Mouse (Mus musculus) embryo, embryonic 10 days (tissue): Measurements from ENCODE around the gene Tubgcp2.

Source experiments
- DNase-seq: peaks from one replicate; pipeline ENCODE4 v3.0.0-alpha.2; 2015; ENCODE audit warnings: low spot score

Gene Tubgcp2

DNA sequence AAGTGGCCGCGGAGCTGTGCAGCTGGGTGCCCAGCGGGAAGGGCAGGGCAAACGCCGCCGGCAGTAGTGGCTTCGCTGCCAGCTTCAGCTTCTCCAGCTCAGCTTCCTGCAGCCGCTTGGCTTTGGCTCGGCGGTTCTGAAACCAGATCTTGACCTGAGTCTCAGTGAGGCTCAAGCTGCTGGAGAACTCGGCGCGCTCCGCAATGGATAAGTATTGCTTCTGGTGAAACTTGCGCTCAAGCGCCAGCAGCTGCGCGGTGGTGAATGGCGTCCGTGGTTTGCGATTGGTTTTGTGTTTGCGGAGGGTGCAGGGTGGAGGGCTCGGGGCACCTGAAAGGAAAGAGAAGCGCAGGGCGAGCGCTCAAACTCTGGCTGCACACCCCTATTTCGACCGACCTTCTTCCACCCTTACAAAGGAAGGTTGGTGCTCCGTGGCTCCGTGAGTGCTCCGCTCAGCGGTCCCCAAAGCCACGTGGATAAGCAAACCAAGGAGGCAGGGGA, 11.4 kb upstream of the Tubgcp2 start:
- peak; percentile 67 for DNase-seq

DNA sequence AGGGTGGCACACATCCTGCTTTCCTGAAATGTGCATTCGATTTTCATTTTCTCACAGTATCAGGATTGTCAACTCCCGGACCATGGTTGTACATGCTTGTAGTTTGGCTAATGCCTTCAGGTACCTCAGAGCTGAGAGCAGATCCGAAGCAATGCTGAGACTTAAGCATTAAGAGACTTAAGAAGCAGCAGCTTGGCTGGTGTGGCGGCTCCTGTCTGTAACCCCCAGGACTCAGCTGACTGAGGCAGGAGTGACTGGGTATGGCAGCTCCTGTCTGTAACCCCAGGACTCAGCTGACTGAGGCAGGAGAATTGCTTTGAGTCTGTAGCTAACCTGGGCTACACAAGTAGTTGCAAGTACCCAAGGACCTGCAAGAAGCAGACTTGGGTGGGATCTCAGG, 9.1 kb upstream of the Tubgcp2 start:
- no peak for DNase-seq

DNA sequence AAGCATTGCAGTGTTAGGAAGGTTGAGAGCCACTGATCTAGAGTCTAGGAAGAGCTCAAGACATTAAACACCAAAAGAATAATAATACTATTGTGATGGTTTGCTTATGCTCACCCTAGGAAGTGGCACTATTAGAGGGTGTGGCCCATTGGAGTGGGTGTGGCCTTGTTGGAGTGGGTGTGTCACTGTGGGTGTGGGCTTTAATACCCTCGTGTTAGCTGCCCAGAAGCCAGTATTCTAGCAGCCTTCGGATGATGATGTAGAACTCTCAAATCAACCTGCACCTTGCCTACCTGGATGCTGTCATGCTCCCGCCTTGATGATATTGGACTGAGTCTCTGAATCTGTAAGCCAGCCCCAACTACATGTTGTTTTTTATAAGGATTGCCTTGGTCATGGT, 6.3 kb upstream of the Tubgcp2 start:
- peak; percentile 2 for DNase-seq

DNA sequence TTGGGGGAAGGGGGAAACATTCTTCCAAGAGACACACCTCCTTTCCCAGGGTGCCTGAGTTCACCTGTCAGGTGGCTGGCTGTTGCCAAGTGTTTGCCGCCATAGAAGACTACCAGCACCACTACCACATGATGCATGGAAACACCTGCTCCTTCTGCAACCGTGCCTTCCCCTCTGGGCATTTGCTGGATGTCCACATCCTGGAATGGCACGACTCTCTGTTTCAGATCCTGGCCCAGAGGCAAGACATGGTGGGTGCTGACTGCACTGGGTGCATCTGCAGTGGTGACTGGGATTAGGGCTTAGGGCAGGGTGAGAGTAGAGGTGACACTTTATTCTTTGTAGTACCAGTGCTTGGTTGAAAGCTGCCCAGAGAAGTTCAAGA, 694 bp upstream of the Tubgcp2 start:
- DNase-seq, result peak; percentile 3

DNA sequence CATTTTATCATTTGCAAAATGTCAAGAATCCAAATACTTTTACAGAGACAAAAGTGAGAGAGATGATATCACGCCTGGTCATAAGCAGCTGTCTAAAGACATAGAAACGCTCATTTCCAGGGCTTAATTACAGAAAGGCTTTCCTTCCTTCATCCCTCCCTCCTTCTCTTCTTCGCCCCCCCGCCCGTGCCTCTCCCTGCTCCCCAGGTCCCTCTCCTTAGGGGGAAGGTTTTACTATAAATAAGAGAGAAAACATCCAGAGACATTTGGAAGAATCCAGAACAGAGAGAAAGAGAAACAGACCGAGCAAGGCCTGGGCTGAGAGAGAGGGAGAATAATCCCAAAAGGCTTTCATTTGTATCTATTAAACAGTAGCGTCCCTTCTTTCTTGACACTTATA, 1.0 kb downstream of the Tubgcp2 start:
- no peak for DNase-seq

DNA sequence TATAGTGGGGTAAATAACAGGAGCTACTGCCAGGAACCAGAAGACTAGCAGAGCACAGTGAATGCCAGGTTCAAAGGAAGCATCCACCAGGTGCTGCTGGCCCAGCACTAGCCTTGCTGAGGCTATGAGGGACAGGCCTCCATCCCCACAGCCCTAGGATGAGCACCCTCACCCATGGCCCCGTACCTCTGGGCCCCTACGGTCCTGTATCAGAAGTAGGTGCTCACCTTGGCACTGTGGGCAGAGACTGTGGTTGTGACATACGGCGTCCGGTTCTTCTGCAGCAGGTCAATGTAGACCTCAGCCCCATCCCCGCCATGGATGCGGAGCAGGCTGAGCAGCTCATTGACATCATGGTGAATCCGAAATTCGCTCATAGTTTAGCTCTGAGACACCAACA, 3.1 kb downstream of the Tubgcp2 start:
- DNase-seq, result no peak

DNA sequence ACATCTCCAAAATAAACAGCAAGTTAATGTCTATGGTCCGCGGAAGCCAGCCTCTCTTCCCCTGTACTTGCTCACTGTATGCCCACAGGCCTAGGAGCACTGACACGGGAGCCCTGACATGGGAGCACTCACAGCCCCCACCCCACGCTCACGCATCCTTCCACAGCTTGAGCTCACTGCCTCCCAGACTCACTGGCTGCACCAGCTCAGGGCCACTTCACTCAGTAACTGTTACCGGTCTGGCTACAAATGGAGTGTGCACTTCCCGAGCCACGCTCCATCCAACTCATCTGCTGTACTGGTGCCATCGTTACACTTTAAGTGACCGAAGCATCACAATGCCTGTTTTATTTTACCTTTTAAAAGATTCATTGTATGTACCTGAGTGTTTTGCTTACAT, 4.1 kb downstream of the Tubgcp2 start:
- DNase-seq, result peak; percentile 2

DNA sequence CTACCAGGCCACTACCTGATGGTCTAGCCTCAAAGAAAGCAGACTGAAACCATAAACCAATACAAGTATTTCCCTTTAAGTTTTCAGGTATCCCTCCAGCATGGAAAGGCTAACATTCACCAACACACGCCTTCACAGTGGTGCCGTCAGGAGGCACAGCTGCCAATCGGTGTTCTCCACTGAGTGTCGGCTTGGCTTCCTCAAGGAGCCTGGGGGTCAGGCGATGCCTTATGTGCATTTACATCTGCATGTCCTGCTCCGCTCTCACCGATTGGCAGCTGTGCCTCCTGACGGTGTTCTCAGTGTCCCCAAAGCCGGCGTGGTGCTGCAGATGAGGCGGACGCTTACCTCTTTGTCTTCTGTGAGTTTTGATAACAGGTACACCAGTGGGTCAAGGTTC, 4.7 kb downstream of the Tubgcp2 start:
- DNase-seq, result peak; percentile 3

DNA sequence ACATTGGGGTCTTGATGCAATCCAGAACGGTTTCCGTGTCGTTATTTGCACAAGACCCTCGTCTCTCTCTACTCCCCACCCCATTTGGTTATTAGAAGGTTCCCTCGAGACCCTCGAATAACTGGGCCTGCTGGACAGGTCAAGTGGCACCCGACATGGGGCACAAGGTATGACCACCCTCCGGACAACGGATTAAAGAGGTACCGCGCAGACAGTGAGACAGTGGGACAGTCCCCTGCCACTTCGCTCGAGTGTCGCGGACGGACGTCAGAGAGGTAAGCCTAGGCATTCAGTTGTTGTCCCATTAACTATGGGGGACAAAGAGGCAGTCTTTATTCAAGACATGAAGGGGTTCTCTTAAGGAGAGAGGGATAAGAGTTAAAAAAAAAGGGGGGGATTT, 25.1 kb downstream of the Tubgcp2 start:
- no peak for DNase-seq

DNA sequence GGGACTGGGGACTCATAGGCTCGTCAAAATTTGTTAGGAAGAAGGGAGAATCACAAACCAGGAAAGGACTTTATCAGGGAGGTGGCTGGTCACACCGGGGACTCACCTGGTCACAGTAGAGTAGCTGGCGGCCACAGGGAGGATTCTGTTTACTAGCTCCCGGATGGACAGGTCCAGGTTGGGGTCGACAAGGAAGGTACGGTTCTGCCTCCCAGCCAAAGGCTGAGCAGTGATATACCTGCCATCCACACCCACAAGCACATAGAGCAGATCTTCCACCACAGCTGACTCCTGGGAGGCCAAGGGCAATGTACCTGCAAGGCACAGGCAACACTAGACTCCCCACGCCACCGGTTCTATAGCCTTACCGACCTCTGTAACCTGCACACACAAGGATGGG, 28.7 kb downstream of the Tubgcp2 start:
- no peak for DNase-seq

DNA sequence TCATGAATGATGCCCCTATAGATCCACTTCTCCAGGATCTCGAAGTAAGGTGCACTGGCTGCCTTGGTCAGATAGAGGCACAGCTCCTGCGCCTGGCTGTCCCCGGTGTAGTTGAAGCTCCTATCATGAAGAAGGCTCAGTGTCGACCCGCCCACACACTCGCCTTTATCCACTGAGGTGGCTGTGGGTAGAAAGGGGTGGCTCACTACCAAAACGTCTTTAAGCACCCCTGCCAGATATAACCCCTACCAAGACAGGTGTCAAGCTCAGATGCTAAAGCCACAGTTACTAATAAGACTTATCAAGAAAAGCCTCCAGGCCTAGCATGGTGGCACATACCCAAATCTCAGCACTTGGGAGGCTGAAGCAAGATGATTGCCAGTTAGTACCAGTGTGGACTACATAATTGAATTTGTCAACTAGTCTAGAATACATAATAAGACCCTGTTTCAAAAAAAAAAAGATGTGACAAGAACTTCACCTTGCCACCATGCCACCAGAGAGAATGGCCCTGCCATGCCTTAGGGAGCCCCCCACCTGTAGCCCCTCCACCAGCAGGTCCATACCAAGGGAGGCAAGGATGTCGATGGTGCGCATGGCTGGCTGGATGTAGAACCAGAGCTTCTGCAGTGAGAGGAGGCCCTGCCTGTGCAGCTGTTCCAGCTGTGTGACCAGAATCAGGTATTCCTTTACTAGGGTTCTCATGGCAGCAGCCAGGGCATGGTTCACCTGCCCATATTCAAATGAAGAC, 29.4 kb downstream of the Tubgcp2 start:
- DNase-seq, result no peak

DNA sequence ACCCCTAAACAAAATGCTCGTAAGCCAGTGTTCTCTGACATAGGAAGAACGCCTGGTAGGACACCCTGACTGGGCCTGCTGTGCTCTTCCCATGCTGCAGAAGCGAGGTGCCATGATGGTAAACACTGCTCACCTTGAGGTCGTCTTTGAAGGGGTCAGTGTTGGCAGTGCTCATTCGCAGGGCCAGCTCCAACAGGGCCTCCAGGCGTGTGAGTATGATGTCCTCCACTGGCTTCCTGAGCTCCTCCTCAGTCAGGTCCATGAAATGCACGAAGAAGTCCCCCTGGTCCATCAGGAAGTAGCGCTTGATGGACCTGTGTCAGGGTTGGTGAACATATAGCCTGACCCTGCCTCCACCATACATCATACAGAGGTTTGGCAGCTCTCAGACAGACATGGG, 31.8 kb downstream of the Tubgcp2 start:
- DNase-seq, result no peak

DNA sequence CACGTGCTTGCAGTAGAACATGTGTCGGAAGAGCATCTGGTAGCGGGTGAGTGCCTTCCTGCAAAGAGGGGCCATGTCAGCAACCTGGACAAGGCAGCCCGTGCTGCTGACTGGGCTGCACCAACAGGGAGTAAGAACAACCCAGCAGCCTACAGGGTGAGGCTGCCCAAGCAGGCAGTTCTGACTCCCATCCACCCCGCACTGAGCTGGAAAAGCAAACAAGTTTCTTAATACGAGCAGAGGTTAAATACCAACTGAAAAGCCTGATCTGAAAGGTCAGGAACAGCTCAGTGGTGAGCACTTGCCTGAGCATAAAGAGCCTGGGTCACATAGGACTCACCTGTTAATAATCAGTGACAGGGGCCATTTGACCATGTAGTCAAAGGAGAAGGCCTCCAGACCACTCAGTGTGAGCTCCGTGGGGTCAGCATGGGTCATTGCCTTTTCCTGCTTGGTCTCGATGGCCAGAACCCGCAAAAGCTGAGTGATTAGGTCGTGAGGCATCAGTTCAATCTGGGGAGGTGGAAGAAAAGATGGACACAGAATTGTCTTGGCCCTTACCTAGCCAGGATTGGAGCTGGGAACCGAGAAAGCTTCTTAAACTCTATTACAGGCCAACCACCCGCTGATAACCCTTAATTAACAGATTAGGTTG, 35.3 kb downstream of the Tubgcp2 start:
- DNase-seq, result peak; percentile 51

DNA sequence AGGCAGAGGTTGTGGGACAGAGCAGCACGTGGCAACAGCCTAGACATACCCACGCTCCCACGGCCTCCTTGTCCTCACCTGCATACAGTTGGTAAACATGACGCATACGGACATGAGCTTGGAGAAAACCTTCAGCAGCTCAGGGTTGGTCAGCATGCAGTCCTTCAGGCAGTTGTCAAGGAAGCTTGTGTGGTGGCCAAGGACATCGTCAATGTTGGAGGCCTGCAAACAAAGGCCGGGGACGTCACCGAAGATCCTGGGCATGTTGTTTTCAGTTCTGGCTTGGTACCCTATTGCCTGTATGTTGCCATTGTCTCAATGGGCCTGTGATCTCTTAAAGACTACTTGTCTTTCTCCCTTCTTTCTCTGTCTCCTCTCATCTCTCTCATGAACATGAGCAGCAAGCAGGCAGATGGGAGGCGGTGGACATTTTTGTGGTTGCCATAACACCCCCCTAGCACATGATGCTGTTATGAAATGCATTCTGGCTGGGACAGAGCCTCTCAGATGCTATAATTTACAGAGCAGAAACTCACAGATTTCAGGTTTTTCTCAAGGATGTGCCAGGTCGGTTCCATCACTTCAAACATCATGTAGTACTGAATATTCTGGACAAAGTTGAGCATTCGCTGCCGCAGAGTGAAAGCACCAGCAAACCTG, 37.6 kb downstream of the Tubgcp2 start:
- no peak for DNase-seq

DNA sequence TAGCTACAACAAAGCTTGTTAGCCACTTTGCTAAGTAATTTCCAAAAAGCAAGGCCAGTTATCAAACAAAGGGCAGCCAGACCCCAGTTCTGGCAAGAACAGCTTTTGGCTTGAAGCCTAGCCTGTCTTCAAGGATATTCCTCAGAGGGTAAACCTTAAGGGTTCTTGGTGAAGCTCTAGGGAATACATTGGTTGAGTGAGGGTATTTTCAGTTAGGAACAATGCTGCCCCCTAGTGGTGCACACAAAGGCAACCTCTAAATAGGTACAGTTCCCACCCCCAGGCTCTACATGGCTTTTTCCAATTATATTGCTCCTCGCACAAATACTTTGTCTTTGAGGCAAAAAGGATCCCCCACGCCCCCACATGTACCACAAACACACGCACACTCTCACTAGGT, 41.8 kb downstream of the Tubgcp2 start:
- peak; percentile 78 for DNase-seq

DNA sequence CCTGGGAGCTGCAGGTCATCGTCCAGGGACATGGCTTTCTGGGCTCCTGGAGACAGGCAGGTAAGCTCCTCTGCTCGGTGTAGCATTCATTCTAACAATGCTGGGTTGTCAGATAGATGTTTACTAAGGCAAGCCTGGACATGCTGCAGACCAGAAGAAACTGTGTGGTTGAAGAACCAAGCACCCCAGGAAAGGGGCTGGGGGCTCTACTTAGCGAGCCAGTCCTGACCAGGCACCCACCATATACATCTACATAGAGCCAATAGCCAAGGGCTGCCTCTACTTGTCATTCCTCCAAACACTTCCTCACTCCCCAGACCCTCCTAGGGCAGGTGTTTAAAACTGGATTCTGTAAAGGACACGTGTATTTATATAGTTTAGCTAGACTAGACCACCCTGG, 42.3 kb downstream of the Tubgcp2 start:
- no peak for DNase-seq

DNA sequence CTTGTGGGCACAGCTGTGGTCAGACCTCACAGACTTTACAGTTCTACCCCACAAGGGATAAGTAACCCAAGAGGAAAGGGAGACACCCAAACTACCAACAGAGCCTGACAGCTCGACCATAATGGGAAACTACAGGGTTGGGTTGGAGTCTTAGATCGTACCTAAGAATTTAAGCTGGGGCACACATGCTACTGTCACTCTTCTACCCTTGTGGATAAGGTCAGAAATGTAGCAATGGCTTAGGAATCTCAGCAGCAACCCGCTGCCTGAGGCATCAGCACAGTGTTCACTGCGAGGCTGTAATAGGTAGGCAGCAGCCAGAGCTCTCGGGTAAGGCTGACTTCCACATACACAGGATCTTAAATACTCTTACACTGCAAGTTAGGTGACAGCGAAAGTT, 42.9 kb downstream of the Tubgcp2 start:
- no peak for DNase-seq

DNA sequence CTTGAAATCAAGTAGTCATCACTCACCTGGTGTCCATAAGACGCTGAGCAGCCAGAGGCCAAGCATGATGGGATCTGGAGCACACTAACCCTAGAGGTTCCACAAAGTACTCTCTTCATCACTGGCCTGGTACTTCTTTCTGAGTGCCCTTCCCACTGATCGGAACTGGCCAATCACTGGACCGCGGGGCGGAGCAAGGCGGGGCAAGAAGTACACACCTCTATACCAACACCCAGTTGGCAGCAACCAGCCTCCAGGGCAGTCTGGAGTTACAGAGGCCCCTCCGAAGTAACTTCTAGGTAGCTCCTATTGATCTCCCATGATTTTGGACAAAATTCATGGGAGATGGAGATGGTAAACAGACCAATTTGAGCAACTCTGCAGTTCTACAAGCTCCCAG, 44.1 kb downstream of the Tubgcp2 start, which contains the start of gene Adam8:
Gene Adam8, minus strand, starts transcription at position 157 of the 400 bp plus-strand sequence.
- DNase-seq, result peak; percentile 23

DNA sequence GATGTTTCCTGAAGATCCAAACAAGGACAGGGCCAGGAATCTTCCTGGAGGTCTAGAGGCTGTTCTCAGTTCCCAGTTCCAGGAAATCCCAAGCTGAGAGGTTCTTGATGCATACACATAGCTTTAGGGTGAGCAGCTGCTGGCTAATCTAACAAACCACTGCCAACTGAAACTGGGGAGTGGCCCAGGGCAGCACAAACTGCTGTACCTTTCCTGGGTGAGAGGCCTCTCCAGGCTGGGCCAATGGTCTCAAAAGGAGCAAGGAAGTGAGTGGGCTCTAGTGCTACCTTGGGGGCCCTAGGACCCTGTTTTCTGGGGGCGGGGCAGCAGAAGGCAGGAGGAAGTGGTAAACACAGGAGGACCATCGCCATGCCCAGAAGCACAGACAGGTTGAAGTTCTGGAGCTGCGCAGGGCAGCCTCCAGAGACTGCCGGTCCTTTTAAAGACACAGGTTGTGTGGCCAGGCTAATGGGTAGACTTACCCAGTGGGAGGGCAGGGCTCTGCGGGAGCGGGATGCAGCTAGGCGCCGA, 45.5 kb downstream of the Tubgcp2 start:
- DNase-seq, result no peak

DNA sequence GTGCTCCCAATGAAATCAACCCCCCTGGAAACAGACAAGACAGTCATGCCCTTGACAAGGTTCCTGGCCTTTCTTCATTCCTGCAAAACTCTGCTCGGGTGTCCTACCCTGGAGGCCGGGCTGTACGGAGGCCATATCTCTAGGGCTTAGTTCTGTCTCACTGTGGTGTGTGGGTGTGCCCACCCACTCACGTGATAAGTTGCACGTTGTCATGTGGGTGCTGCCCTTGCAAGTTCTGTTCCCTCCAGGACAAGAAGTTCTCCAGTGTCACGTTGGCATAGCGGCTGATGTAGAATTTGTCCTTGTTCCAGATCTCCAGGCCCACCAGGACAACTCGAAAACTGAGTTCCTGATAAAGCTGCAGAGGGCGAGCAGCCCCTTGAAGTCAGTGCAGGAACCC, 48.2 kb downstream of the Tubgcp2 start:
- DNase-seq, result no peak

DNA sequence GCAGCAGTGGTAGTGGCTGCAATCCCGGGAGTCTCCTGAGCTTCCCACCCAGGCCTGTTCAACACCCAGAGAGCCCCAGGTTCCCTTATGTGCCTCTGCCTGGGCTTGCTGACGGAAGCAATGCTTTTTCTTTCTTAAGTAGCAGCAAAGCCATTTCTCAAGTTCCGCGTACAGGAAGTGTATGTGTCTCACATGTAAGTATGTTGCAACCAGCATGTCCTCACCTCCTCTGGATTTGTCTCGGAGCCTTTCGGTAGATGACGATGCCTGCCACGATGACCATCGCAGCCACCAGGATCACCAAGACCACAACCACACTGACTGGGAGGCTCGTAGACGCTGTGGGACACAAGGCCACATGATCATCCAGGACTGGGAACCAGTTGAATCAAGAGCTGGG, 52.0 kb downstream of the Tubgcp2 start:
- DNase-seq, result no peak

DNA sequence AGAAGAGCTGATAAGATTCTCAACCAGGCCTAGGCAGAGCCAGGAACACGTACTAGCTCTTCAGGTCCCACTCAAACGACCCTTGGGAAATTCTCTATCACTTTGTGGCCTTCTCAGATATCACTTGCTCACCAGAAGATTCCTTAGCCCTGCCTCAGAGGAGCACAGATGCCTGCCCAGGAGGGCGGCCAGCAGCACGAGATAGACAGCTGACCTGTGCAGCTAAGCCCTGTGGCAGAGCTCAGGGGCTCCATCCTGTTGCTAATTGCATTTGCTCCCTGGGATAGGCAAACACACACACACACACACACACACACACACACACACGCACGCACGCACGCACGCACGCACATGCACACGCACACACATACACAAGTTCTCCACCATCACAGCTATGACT, 54.4 kb downstream of the Tubgcp2 start:
- no peak for DNase-seq

DNA sequence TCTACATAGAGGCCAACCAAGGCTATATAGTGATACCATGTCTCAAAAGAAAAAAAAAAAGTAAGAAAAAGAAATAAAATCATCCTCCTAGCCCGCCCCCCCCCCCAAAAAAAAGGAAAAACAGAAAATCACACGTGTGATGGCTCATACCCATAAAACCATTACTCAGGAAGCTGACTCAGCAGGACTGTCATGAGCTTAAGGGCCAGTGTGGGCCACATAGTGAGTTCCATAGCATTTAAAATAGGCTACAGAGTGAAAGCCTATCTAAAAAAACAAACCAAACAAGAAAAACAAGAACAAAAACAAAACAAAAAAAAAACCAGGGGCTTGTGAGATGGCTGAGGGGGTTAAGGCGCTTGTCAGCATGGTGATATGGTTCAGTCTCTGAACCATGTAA, 55.7 kb downstream of the Tubgcp2 start:
- no peak for DNase-seq
